Mouse (Mus musculus): ENCODE data around the gene Mapk1ip1l.

DNA sequence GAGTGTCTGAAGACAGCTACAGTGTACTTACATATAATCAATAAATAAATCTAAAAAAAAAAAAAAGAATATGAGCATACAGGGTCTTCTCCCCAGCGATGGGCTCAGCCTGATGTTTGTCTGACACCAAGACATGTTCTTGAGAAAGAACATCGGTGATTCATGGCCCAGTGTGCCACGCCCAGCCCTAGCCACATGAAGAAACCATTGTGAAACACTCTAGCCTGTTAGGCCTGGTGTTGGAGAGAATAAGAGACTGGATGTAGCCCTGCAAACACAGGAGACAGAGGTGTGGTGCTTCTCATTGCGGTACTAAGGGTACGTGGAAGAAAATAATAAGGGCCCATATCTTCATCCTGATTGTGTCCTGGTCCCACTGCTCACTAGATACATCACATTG is 29.3 kb downstream of the Mapk1ip1l start:
- TF ChIP-seq CHD1 (IDR thresholded peaks at IDR 0.05; ENCODE audit: low read depth, low read length) (no peak), POLR2A (IDR thresholded peaks at IDR 0.05; ENCODE audit: control insufficient read depth in 1 of 2, insufficient read depth in 1 of 2, low read depth in 1 of 2, low read length in 2 of 2, poor library complexity in 1 of 2) (no peak), RCOR1 (IDR thresholded peaks at IDR 0.05; ENCODE audit: low read depth, low read length) (no peak), ZC3H11A (IDR thresholded peaks at IDR 0.05; ENCODE audit: low read depth, low read length) (no peak), MXI1 (IDR thresholded peaks at IDR 0.05; ENCODE audit: low read depth, low read length) (no peak), USF1 (IDR thresholded peaks at IDR 0.05; ENCODE audit: low read depth, low read length) (no peak), CTCF (IDR thresholded peaks at IDR 0.05 in 2 of 3, conservative IDR thresholded peaks at IDR 0.05 in 1 of 3; ENCODE audit: control insufficient read depth in 1 of 3, insufficient read depth in 1 of 3, low read depth in 2 of 3, low read length in 3 of 3, poor library complexity in 1 of 3, severe bottlenecking in 1 of 3) (no peak), MAX (IDR thresholded peaks at IDR 0.05; ENCODE audit: low read length) (no peak), RAD21 (IDR thresholded peaks at IDR 0.05; ENCODE audit: low read depth, low read length) (no peak), ZKSCAN1 (IDR thresholded peaks at IDR 0.05; ENCODE audit: low read depth, low read length) (no peak), MAFK (IDR thresholded peaks at IDR 0.05; ENCODE audit: borderline replicate concordance, low read depth, low read length) (no peak)
